Mouse (Mus musculus) CH12F3 (cell line): ENCODE data around the gene Gm6176.
"Not testable (repeated sequence)": the region's sequence is repeated elsewhere in the genome, so short reads cannot be mapped to it uniquely, and the experiment has no call there.

Experiments used
- in situ Hi-C: fragments of 300-500 bp; cut with MboI; formaldehyde crosslinking; loops from 2 replicates; pipeline ENCODE4 v1.14.3; 2020; ENCODE audit warnings: low sequenced_read_pairs

Gm6176 gene

GRCm38 (mm10) chr7:22056205-22056604, at the start of gene Gm6176:
Gene Gm6176 (minus strand): TSS chr7:22056305.
- in situ Hi-C loops: not testable (repeated sequence)

GRCm38 (mm10) chr7:22068757-22069156, 12.7 kb upstream of the Gm6176 start, which contains the start of gene Vmn1r139:
Gene Vmn1r139 (plus strand): TSS chr7:22069057.
- in situ Hi-C loops: not testable (repeated sequence)

GRCm38 (mm10) chr7:22028797-22029196, 27.3 kb downstream of the Gm6176 start, which contains the start of gene Vmn1r138:
Gene Vmn1r138 (minus strand): TSS chr7:22028897.
- in situ Hi-C loops: not testable (repeated sequence)
